Mouse (Mus musculus) intestine, postnatal 0 days (tissue): Measurements from ENCODE around the gene Pga5. TPM values are rescaled to one million over a fixed set of nuclear protein-coding genes. Genes with fewer than 3 reads are reported as not detected.

Experiments used
- ATAC-seq: fragments of 200-750 bp; cut with Nextera tagmentation; 2 replicates; pipeline ENCODE4 v1.8.0; 2017; ENCODE audit warnings: mild to moderate bottlenecking, moderate TSS enrichment, moderate library complexity
- H3K27ac ChIP-seq: fragments of 300-500 bp; sonication (generic); 2 replicates; pipeline ENCODE4 v1.5.1; 2014; ENCODE audit warnings: mild to moderate bottlenecking, low read depth, low read length, moderate library complexity
- H3K27me3 ChIP-seq: fragments of 300-500 bp; sonication (generic); replicated peaks from 2 replicates; pipeline ENCODE4 v1.6.1; 2014; ENCODE audit warnings: low read length, mixed read lengths; ENCODE audit not compliant: control insufficient read depth, insufficient read depth
- H3K36me3 ChIP-seq: fragments of 300-500 bp; sonication (generic); 2 replicates; pipeline ENCODE4 v1.6.1; 2014; ENCODE audit warnings: mild to moderate bottlenecking, moderate library complexity; ENCODE audit not compliant: control insufficient read depth, insufficient read depth
- H3K4me1 ChIP-seq: fragments of 300-500 bp; sonication (generic); replicated peaks from 2 replicates; pipeline ENCODE4 v1.6.1; 2014; ENCODE audit warnings: antibody characterized with exemption, low read length, mixed read lengths; ENCODE audit not compliant: control insufficient read depth, insufficient read depth
- H3K4me2 ChIP-seq: fragments of 300-500 bp; sonication (generic); replicated peaks from 2 replicates; pipeline ENCODE4 v1.6.1; 2014; ENCODE audit warnings: low read depth, mild to moderate bottlenecking, moderate library complexity
- H3K4me3 ChIP-seq: fragments of 300-500 bp; sonication (generic); 2 replicates; pipeline ENCODE4 v1.5.1; 2014; ENCODE audit warnings: low read depth, low read length
- H3K9ac ChIP-seq: fragments of 300-500 bp; sonication (generic); 2 replicates; pipeline ENCODE4 v1.6.1; 2014; ENCODE audit warnings: mild to moderate bottlenecking, low read depth, low read length
- H3K9me3 ChIP-seq: fragments of 300-500 bp; sonication (generic); 2 replicates; pipeline ENCODE4 v1.6.1; 2016; ENCODE audit warnings: mixed run types; ENCODE audit not compliant: control insufficient read depth
- CTCF ChIP-seq: sonication (generic); IDR thresholded peaks from 2 replicates; pipeline ENCODE4 v1.5.1; 2016; ENCODE audit warnings: low read depth, mild to moderate bottlenecking, control low read depth, antibody characterized with exemption, moderate library complexity
- WGBS: fragments of 180-500 bp; shearing (Covaris S2); extraction: QIAGEN DNeasy Blood & Tissue Kit; methylation state at CpG from one replicate; pipeline ENCODE4 v1.1.7; 2014; 5-methylcytosine and 5-hydroxymethylcytosine counted together
- polyA plus RNA-seq: library from polyadenylated mRNA; unstranded; fragments of >200 nt; fragmentation: Nextera tagmentation; extraction: Ambion mirVana; gene quantifications from 2 replicates; pipeline ENCODE4 v1.2.1, GENCODE M21; 2015

Gene Pga5
- polyA plus RNA-seq, 1 experiment from 2014 or later = 5.0 TPM

GRCm38 (mm10) chr19:10678772-10679067, 849 bp upstream of the Pga5 start:
- no peak for ATAC-seq
- Histone ChIP-seq H3K27me3 (no peaks in the 10 kb centered on the region), H3K36me3 (no peaks in the 10 kb centered on the region), H3K4me2 (no peak overlapping the region), H3K27ac (no peak overlapping the region), H3K9me3 (no peaks in the 10 kb centered on the region), H3K4me3 (no peak overlapping the region), H3K9ac (no peak overlapping the region), H3K4me1 (no peaks in the 10 kb centered on the region)
- 73% methylated on average over 1 of the region's 1 CpGs for WGBS
- TF ChIP-seq CTCF = no peak

- no peak overlapping the region for H3K4me3 ChIP-seq
- ATAC-seq = no peak
- TF ChIP-seq CTCF = no peak
Measured at GRCm38 (mm10) chr19:10676656-10677055, 1.2 kb downstream of the Pga5 start.

GRCm38 (mm10) chr19:10673275-10673674, 4.6 kb downstream of the Pga5 start:
- whole genome bisulfite sequencing = 50% methylated on average over 1 of the region's 1 CpGs

More at GRCm38 (mm10) chr19:10676656-10677055, 1.2 kb downstream of the Pga5 start:
- no peaks in the 10 kb centered on the region for H3K4me1 ChIP-seq
- 84% methylated on average over 16 of the region's 16 CpGs for WGBS
- H3K27me3 ChIP-seq = no peaks in the 10 kb centered on the region
- no peaks in the 10 kb centered on the region for H3K36me3 ChIP-seq
- H3K27ac ChIP-seq = no peak overlapping the region
- H3K9ac ChIP-seq = no peak overlapping the region
- H3K4me2 ChIP-seq = no peak overlapping the region
- H3K9me3 ChIP-seq = no peaks in the 10 kb centered on the region

GRCm38 (mm10) chr19:10671854-10672417, 5.9 kb downstream of the Pga5 start:
- Histone ChIP-seq H3K4me1 (no peaks in the 10 kb centered on the region), H3K27ac (peak overlapping the region; percentile 57), H3K27me3 (no peaks in the 10 kb centered on the region), H3K9me3 (no peaks in the 10 kb centered on the region), H3K9ac (no peak overlapping the region), H3K36me3 (no peaks in the 10 kb centered on the region), H3K4me3 (no peak overlapping the region), H3K4me2 (no peak overlapping the region)
- WGBS = 37% methylated on average over 9 of the region's 9 CpGs
- ATAC-seq = peak; percentile 87
- TF ChIP-seq CTCF = no peak

More at GRCm38 (mm10) chr19:10673275-10673674, 4.6 kb downstream of the Pga5 start:
- no peaks in the 10 kb centered on the region for H3K4me1 ChIP-seq
- H3K36me3 ChIP-seq = no peaks in the 10 kb centered on the region
- H3K9me3 ChIP-seq = no peaks in the 10 kb centered on the region
- no peak overlapping the region for H3K4me3 ChIP-seq
- no peak overlapping the region for H3K9ac ChIP-seq
- no peaks in the 10 kb centered on the region for H3K27me3 ChIP-seq
- no peak overlapping the region for H3K4me2 ChIP-seq
- no peak for ATAC-seq
- TF ChIP-seq CTCF = no peak
- H3K27ac ChIP-seq = no peak overlapping the region

- no peak for TF ChIP-seq CTCF
- ATAC-seq = 0 out of 2 replicates have a peak, but pooled peaks have one; percentile 2
- no peak overlapping the region for H3K9ac ChIP-seq
- H3K4me2 ChIP-seq = no peak overlapping the region
- H3K27me3 ChIP-seq = no peaks in the 10 kb centered on the region
- WGBS = 70% methylated on average over 4 of the region's 4 CpGs
- no peak overlapping the region for H3K4me3 ChIP-seq
- no peaks in the 10 kb centered on the region for H3K4me1 ChIP-seq
- H3K9me3 ChIP-seq = no peaks in the 10 kb centered on the region
- H3K27ac ChIP-seq = 0 out of 2 replicates have a peak overlapping the region, but pooled peaks have one; percentile 57
- no peaks in the 10 kb centered on the region for H3K36me3 ChIP-seq
Measured at GRCm38 (mm10) chr19:10671319-10671718, 6.6 kb downstream of the Pga5 start.

GRCm38 (mm10) chr19:10665499-10665898, 12.4 kb downstream of the Pga5 start:
- peak; percentile 46; the same call in 1 of the 2 replicates for ATAC-seq
- no peak overlapping the region for H3K9ac ChIP-seq
- WGBS = 12% methylated on average over 2 of the region's 2 CpGs
- H3K9me3 ChIP-seq = no peaks in the 10 kb centered on the region
- no peaks in the 10 kb centered on the region for H3K27me3 ChIP-seq
- no peaks in the 10 kb centered on the region for H3K36me3 ChIP-seq
- H3K27ac ChIP-seq = no peak overlapping the region
- H3K4me2 ChIP-seq = no peak overlapping the region
- peak; percentile 91 for TF ChIP-seq CTCF
- H3K4me3 ChIP-seq = no peak overlapping the region
- no peaks in the 10 kb centered on the region for H3K4me1 ChIP-seq

GRCm38 (mm10) chr19:10665093-10665492, 12.8 kb downstream of the Pga5 start:
- WGBS = 54% methylated on average over 3 of the region's 3 CpGs
- no peak overlapping the region for H3K9ac ChIP-seq
- no peaks in the 10 kb centered on the region for H3K9me3 ChIP-seq
- no peak overlapping the region for H3K4me2 ChIP-seq
- no peak overlapping the region for H3K4me3 ChIP-seq
- H3K27ac ChIP-seq = no peak overlapping the region
- ATAC-seq = no peak
- no peaks in the 10 kb centered on the region for H3K4me1 ChIP-seq
- no peak for TF ChIP-seq CTCF
- no peaks in the 10 kb centered on the region for H3K27me3 ChIP-seq
- H3K36me3 ChIP-seq = no peaks in the 10 kb centered on the region
